Mouse (Mus musculus) heart, embryonic 11.5 days (tissue): Measurements from ENCODE around the gene Mpz. TPM values are rescaled to one million over a fixed set of nuclear protein-coding genes. Genes with fewer than 3 reads are reported as not detected.
A peak's percentile ranks its signal among the peaks of the same experiment; 100 is the strongest.
"Not testable (repeated sequence)": the region's sequence is repeated elsewhere in the genome, so short reads cannot be mapped to it uniquely, and the experiment has no call there.

Experiments
- ATAC-seq: fragments of 200-750 bp; cut with Nextera tagmentation; replicated peaks from 2 replicates; pipeline ENCODE4 v1.8.0; 2017; ENCODE audit warnings: moderate library complexity; ENCODE audit not compliant: insufficient number of reproducible peaks, low FRiP score, low TSS enrichment
- H3K27ac ChIP-seq: fragments of 300-500 bp; sonication (generic); 2 replicates; pipeline ENCODE4 v1.5.1; 2014; ENCODE audit warnings: mild to moderate bottlenecking, low read depth, low read length
- H3K27me3 ChIP-seq: fragments of 300-500 bp; sonication (generic); 2 replicates; pipeline ENCODE4 v1.6.1; 2014; ENCODE audit warnings: mild to moderate bottlenecking, low read length, mixed read lengths; ENCODE audit not compliant: control insufficient read depth, insufficient read depth
- H3K36me3 ChIP-seq: fragments of 300-500 bp; sonication (generic); 2 replicates; pipeline ENCODE4 v1.6.1; 2014; ENCODE audit warnings: mild to moderate bottlenecking, low read length, moderate library complexity, mixed read lengths; ENCODE audit not compliant: control insufficient read depth, insufficient read depth
- H3K4me1 ChIP-seq: fragments of 300-500 bp; sonication (generic); 2 replicates; pipeline ENCODE4 v1.6.1; 2014; ENCODE audit warnings: low read length; ENCODE audit not compliant: control insufficient read depth, insufficient read depth
- H3K4me2 ChIP-seq: fragments of 300-500 bp; sonication (generic); 2 replicates; pipeline ENCODE4 v1.6.1; 2014; ENCODE audit warnings: mild to moderate bottlenecking, moderate library complexity
- H3K4me3 ChIP-seq: fragments of 300-500 bp; sonication (generic); 2 replicates; pipeline ENCODE4 v1.5.1; 2014; ENCODE audit warnings: low read depth, low read length
- H3K9ac ChIP-seq: fragments of 300-500 bp; sonication (generic); 2 replicates; pipeline ENCODE4 v1.6.1; 2014; ENCODE audit warnings: mild to moderate bottlenecking, low read depth, low read length, moderate library complexity
- H3K9me3 ChIP-seq: fragments of 300-500 bp; sonication (generic); replicated peaks from 2 replicates; pipeline ENCODE4 v1.6.1; 2016; ENCODE audit warnings: low read length; ENCODE audit not compliant: control insufficient read depth
- WGBS: fragments of 180-500 bp; shearing (Covaris S2); extraction: QIAGEN DNeasy Blood & Tissue Kit; methylation state at CpG from one replicate; pipeline ENCODE4 v1.1.7; 2014; ENCODE audit not compliant: insufficient replicate concordance; 5-methylcytosine and 5-hydroxymethylcytosine counted together
- polyA plus RNA-seq: library from polyadenylated mRNA; unstranded; fragments of >200 nt; fragmentation: Nextera tagmentation; extraction: Ambion mirVana; gene quantifications from 2 replicates; pipeline ENCODE4 v1.2.1, GENCODE M21; 2014

Gene Mpz
- polyA plus RNA-seq, 1 experiment from 2014 or later = not detected

- H3K9ac ChIP-seq, ATAC-seq, H3K27me3 ChIP-seq, H3K4me1 ChIP-seq, H3K36me3 ChIP-seq, H3K27ac ChIP-seq, H3K9me3 ChIP-seq, H3K4me3 ChIP-seq, H3K4me2 ChIP-seq: not testable (repeated sequence)
- 87% methylated on average over 9 of the region's 11 CpGs for WGBS
Measured at GRCm38 (mm10) chr1:171142981-171143380, 7.5 kb upstream of the Mpz start.

- Histone ChIP-seq H3K9ac (peak overlapping the region; percentile 98), H3K36me3 (no peaks in the 10 kb centered on the region), H3K27me3 (peaks cover 4% of the 10 kb centered on the region; the same call in 1 of the 2 replicates), H3K4me3 (peak overlapping the region; percentile 96), H3K27ac (no peak overlapping the region), H3K4me2 (peak overlapping the region; percentile 79), H3K4me1 (peaks cover 14% of the 10 kb centered on the region), H3K9me3 (no peaks in the 10 kb centered on the region)
- no peak for ATAC-seq
- WGBS = 5% methylated on average over 18 of the region's 18 CpGs
Measured at GRCm38 (mm10) chr1:171150838-171151391, 404 bp downstream of the Mpz start.

DNA sequence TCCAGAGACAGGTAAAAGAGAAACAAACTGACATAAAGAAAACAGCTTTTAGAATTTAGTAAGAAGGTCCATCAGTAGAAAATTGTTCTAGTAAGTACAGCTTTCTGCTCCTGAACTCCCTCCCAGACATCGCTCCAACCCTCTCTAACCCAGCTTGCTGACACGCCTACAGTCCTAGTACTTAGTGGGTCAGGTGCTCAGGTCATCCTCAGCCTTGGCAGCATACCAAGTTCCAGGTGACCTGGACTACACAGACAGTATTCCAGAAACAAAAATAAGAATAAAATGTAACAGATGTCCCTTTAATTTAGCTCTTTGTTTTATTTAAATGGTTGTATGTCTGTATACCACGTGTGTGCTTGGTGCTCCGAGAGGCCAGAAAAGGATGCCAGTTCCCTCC is 1.5 kb downstream of the Mpz start:
- Histone ChIP-seq H3K4me3 (no peak overlapping the region), H3K9ac (no peak overlapping the region), H3K27ac (no peak overlapping the region), H3K27me3 (peaks cover 15% of the 10 kb centered on the region), H3K9me3 (no peaks in the 10 kb centered on the region), H3K4me2 (no peak overlapping the region), H3K4me1 (peaks cover 14% of the 10 kb centered on the region), H3K36me3 (no peaks in the 10 kb centered on the region)
- no peak for ATAC-seq
- WGBS = 80% methylated on average over 4 of the region's 4 CpGs

GRCm38 (mm10) chr1:171156644-171157043 is 6.1 kb downstream of the Mpz start:
- Histone ChIP-seq H3K9ac (no peak overlapping the region), H3K27me3 (peaks cover 39% of the 10 kb centered on the region), H3K9me3 (no peaks in the 10 kb centered on the region), H3K4me1 (0 out of 2 replicates have a peak, but pooled peaks cover 2% of the 10 kb centered on the region), H3K36me3 (no peaks in the 10 kb centered on the region), H3K27ac (no peak overlapping the region), H3K4me2 (no peak overlapping the region), H3K4me3 (no peak overlapping the region)
- 55% methylated on average over 3 of the region's 3 CpGs for WGBS
- no peak for ATAC-seq

GRCm38 (mm10) chr1:171157965-171158364 is 7.5 kb downstream of the Mpz start:
- Histone ChIP-seq H3K4me2 (no peak overlapping the region), H3K27ac (no peak overlapping the region), H3K4me1 (0 out of 2 replicates have a peak, but pooled peaks cover 2% of the 10 kb centered on the region), H3K36me3 (no peaks in the 10 kb centered on the region), H3K9me3 (no peaks in the 10 kb centered on the region), H3K9ac (no peak overlapping the region), H3K27me3 (peaks cover 39% of the 10 kb centered on the region), H3K4me3 (no peak overlapping the region)
- ATAC-seq = no peak

DNA sequence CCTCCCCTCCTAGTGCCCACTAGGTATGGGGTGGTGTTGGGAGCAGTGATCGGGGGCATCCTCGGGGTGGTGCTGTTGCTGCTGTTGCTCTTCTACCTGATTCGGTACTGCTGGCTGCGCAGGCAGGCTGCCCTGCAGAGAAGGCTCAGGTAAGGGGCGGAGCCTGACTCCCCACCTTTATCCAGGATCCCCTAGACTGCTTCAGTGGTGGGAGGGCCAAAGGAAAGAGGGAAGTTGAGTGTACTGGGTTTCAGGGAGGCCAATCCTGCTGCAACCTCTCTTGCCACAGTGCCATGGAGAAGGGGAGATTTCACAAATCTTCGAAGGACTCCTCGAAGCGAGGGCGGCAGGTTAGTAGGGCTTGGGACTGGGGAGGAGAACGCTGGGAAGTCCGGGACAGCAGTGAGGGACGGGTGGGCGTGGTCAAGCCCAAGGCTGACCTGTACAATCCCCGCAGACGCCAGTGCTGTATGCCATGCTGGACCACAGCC is 9.0 kb downstream of the Mpz start:
- no peak; the same call in 1 of the 2 replicates for ATAC-seq
- Histone ChIP-seq H3K9ac (peak overlapping the region; percentile 52; the same call in 1 of the 2 replicates), H3K27me3 (peaks cover 39% of the 10 kb centered on the region), H3K4me2 (peak overlapping the region; percentile 62), H3K36me3 (no peaks in the 10 kb centered on the region), H3K9me3 (no peaks in the 10 kb centered on the region), H3K27ac (no peak overlapping the region), H3K4me3 (peak overlapping the region; percentile 26), H3K4me1 (0 out of 2 replicates have a peak, but pooled peaks cover 2% of the 10 kb centered on the region)
- 4% methylated on average over 15 of the region's 15 CpGs for WGBS

GRCm38 (mm10) chr1:171162526-171162925 is 12.0 kb downstream of the Mpz start:
- no peaks in the 10 kb centered on the region for H3K9me3 ChIP-seq
- no peak overlapping the region for H3K4me2 ChIP-seq
- no peak overlapping the region for H3K4me3 ChIP-seq
- 0 out of 2 replicates have a peak, but pooled peaks cover 2% of the 10 kb centered on the region for H3K4me1 ChIP-seq
- no peak overlapping the region for H3K9ac ChIP-seq
- H3K27me3 ChIP-seq = peaks cover 23% of the 10 kb centered on the region
- no peaks in the 10 kb centered on the region for H3K36me3 ChIP-seq
- 98% methylated on average over 3 of the region's 3 CpGs for WGBS
- ATAC-seq = no peak
- no peak overlapping the region for H3K27ac ChIP-seq

GRCm38 (mm10) chr1:171164258-171164657 is 13.7 kb downstream of the Mpz start:
- no peak overlapping the region for H3K4me2 ChIP-seq
- H3K4me1 ChIP-seq = 0 out of 2 replicates have a peak, but pooled peaks cover 2% of the 10 kb centered on the region
- peaks cover 11% of the 10 kb centered on the region for H3K27me3 ChIP-seq
- peak overlapping the region; percentile 39; the same call in 1 of the 2 replicates for H3K9ac ChIP-seq
- H3K36me3 ChIP-seq = no peaks in the 10 kb centered on the region
- no peak overlapping the region for H3K4me3 ChIP-seq
- ATAC-seq = no peak
- no peaks in the 10 kb centered on the region for H3K9me3 ChIP-seq
- 29% methylated on average over 3 of the region's 3 CpGs for WGBS
- no peak overlapping the region for H3K27ac ChIP-seq
